Mouse (Mus musculus) thymus, postnatal 14 days (tissue): ENCODE measurements at regions not wholly inside any gene's neighbourhood (a gene's known extent, or its start where the extent isn't known, plus 50 kb on each side); places are given as distances from the start of the nearest gene placed in this dataset.
"Not testable (repeated sequence)": the region's sequence is repeated elsewhere in the genome, so short reads cannot be mapped to it uniquely, and the experiment has no call there.

Experiments used
- DNase-seq: peaks from one replicate; pipeline ENCODE4 v3.0.0; 2021

DNA sequence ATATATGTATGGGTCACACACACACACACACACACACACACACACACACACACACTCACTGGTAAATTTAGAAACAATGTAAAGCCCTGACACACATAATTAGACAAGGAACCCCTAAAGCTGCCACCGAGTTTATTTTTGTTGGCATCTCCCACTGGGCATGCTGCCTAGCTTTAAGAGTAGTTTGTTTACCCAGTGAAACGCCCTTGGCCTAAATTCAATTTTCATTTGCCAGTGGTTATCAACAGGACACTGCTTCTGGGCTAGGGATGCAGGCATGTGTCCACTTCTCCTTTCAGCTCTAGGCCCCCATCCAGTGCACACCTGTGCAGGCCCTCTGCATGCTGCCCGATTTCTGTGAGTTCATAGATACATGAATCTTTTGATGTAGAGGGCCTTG, 73.7 kb upstream of the 1110032F04Rik start:
- DNase-seq = no peak

GRCm38 (mm10) chr3:68798408-68798807, 71.0 kb upstream of the 1110032F04Rik start:
- not testable (repeated sequence) for DNase-seq

- DNase-seq = no peak
Measured at GRCm38 (mm10) chr3:68808866-68809265, 60.5 kb upstream of the 1110032F04Rik start.

- DNase-seq = no peak
Measured at GRCm38 (mm10) chr3:68813461-68813860, 55.9 kb upstream of the 1110032F04Rik start.

DNA sequence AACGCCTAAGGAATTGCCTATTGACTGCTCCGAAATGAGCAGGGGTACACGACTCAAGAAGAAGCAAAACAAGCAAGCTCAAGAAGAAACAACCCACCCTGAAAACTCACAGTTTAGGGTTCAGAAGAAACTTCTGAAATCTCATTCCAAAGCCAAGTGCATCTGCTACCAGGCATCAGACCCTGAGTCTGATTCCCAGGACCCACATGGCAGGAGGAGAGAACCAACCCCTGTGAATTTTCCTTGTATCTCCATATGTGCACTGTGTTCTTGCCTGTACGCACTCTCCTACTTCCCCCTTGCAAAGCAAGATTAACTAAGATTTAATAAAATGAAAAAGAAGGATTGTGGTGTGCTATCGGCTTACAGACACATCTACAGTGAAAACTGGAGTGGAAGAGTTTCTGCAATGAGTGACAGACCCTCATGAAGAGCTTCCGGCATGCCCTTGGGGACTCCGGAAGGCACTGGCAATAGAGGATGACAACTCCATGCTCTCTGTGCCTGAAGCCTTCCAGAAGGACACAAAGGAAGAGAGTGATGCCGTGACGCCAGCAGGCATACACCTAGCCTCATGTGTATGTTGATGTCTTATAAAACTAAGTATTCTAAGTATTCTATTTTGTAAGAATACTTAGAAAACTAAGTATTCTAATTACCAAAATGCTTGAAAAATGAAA, 55.2 kb upstream of the 1110032F04Rik start:
- no peak for DNase-seq

DNA sequence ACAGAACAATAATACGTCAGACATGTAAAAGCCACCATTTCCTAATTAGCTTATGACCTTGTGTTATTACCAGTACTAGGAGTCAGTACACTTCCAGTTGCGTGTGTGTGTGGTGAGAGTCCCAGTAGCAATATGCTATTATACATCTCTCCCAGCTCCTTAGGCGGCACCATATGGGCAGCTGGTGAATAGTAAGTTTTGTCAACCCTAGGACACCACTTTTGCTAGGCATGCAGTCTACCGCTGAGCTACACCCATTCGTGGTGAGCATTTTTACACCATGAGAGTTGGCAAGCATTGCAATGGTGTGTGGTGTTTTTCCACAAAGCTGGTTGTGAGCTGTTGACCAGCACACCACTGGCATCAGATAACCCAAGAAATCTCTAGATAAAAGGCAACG, 53.8 kb upstream of the 1110032F04Rik start:
- no peak for DNase-seq

DNA sequence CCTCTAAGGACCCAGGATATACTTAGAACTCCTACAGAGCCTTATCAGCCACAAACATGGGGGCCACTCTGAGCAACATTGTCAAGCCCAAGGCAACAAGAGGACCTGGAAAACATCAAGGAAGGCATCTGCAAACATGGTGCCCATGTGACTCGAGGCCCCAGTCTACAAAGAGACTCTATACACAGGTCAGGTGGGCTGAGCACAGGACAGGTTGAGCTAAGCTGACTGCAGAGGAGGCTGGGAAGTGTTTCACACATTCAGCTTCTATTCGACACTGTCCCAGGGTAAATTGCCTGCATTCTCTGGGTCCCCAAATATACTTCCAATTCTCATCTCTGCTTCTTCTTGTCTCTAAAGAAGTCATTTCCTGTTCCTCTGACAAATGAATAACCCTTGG, 52.1 kb upstream of the 1110032F04Rik start:
- DNase-seq = no peak
